Mouse (Mus musculus): ENCODE data around the gene Smarcd1. TPM values are rescaled to one million over a fixed set of nuclear protein-coding genes. Genes with fewer than 3 reads are reported as not detected.
"Not testable (repeated sequence)": the region's sequence is repeated elsewhere in the genome, so short reads cannot be mapped to it uniquely, and the experiment has no call there.

The Smarcd1 gene
- total RNA-seq, 2 experiments from 2014 or later: 126 to 129 TPM

DNA sequence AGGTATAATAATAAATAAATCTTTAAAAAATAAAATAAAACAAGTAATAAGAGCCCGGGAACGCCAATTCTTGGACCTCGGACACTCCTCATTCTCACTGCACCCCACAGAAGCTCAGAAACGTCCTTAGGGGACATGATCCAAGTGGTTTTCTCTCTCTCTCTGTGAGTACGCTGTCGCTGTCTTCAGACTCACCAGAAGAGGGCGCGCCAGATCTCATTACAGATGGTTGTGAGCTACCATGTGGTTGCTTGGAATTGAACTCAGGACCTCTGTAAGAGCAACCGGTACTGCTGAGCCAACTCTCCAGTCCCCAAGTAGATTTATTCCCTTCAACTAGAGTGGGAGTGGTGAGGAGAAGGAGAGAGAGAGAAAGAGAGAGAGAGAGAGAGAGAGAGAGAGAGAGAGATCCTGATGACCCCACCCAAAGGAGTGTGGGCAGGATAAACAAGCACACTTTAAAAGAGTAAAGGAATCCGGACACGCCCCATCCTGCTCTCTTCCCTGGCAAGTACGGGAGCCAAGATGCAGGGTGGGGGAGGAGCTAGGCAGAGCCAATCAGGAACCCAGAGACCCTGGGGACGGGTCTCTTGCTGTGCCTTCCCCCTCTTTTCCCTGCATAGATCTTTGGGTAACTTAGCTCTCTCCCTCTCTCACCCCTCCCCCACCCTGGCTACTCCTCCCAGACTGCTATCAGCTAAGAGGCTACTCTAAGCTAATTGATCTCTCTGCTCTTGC, 23.7 kb upstream of the Smarcd1 start:
- intact Hi-C loops (cut with DNase I): no loop called here
- no peak for DNase-seq (ENCODE audit: extremely low spot score in 1 of 2, low spot score in 2 of 2)

DNA sequence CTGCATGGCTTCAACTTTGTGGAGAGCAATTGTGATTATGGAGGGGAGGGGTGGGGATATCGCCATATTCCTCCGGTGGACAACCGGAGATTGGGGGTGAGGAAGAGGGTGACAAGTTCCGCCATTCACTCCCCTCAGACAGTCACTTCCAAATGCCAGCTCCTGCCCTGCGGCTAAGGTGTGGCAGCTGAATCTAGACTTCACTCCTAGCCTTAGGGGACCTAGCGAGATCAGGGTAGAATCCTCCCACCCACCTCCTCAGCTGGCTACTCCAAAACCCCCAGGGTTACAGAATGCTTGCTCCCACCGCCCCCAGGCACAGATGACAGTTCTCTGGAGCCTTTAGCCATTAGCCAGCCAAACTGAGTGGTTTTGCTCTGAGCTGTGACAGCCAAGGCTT, 22.9 kb upstream of the Smarcd1 start:
- DNase-seq (ENCODE audit: extremely low spot score in 1 of 2, low spot score in 2 of 2): no peak
- intact Hi-C loops (cut with DNase I): no loop called here

DNA sequence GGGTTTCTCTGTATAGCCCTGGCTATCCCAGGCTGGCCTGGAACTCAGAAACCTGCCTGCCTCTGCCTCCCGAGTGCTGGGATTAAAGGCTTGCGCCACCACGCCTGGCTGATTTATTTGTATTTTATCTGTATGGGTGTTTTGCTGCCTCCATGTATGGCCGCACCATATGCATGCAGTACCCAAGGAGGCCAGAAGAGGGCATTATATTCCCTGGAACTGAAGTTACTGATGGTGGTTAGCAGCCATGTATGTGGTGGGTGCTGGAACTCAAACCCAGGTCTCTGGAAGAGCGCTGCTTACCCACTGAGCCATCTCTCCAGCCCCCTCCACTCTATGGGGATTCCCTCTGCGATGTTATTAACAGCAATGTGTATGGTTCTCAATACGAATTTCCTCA, 19.0 kb upstream of the Smarcd1 start:
- no peak for DNase-seq (ENCODE audit: extremely low spot score in 1 of 2, low spot score in 2 of 2)

DNA sequence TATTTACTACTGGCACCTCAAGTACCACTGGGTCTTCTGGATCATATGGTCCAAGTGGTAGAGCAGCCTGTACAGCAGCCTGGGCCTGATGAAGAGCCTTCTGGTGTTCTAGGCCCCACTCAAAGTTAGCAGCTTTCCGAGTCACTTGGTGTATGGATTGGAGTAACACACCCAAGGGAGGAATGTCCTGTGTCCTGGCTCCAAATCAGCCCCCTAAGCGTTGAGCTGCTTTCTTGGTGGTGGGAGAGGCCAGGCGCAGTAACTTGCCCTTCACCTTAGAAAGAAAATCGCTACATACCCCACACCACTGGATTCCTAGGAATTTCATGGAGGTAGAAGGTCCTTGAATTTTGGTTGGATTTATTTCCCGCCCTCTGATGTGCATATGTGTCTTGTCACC, 17.8 kb upstream of the Smarcd1 start:
- intact Hi-C loops (cut with DNase I): no loop called here
- DNase-seq (ENCODE audit: extremely low spot score in 1 of 2, low spot score in 2 of 2): no peak

More for the DNA sequence above, 19.0 kb upstream of the Smarcd1 start:
- intact Hi-C loops (cut with DNase I): no loop called here

DNA sequence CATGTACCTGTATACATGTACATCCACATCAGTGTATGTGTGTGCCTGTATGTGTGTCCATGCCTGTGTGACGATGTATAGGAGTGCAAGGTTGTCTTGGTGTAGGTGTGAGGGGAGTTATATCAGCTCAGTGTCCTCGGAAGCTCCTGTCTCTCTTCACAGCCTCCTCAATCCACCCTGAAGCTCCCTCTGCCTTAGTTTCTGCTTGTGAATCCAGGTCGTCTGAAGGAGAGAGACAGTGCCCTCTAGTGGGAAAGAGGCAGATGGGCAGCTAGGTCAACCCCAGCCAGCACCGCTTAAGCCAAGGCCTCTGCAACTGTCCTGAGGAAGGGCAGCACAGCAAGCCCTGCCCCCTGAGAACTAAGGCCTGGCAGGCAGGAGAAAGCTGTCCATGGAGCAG, 13.2 kb upstream of the Smarcd1 start:
- DNase-seq (ENCODE audit: extremely low spot score in 1 of 2, low spot score in 2 of 2): peak in 1 of 2 experiments; percentile 59
- intact Hi-C loops (cut with DNase I): loop anchor here (5.0 kb wide), 2 partner anchors 91 to 191 kb away; no protein-coding TSS in a partner anchor

DNA sequence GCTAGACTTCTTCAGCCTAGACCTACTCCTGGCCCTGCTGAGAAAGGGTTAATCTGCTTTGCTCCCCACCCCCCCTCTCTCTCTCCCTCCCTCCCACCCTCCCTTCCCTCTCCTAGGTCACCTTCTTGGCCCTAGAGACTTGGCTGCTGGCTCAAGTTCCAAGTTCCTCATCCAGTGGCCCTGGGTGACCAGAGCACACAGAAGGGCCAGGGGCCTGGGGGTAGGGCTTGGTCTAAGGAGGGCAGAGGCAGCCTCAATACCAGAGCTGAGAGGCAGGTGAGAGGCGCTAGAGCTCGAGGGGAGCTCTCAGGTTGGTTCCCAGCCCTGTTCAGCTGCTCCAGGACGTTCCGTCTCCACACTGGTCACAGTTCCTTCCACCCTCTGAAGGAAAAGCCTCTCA, 11.0 kb upstream of the Smarcd1 start:
- intact Hi-C loops (cut with DNase I): no loop called here
- peak in 1 of 2 experiments; percentile 17 for DNase-seq (ENCODE audit: extremely low spot score in 1 of 2, low spot score in 2 of 2)

DNA sequence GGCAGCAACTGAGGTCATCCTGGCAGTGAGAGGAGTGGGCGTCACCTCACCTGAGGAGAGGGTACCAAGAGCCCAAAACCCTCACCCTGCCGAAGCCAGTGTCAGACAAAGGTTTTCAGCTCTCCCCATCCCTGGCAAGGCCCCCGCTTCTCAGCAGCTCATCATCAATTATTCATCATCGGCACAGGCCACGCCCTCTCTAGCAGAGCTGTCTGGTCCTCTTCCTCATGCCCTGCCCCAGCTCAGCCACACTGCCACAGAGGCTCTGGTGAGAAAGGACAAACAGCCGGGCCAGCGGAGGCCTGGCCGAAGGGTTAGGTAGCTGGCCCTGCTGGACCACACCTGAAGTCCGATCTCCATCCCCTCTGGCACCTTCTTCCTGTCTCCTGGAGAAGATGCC, 10.0 kb upstream of the Smarcd1 start:
- intact Hi-C loops (cut with DNase I): no loop called here
- DNase-seq (ENCODE audit: extremely low spot score in 1 of 2, low spot score in 2 of 2): peak in 1 of 2 experiments; percentile 21

DNA sequence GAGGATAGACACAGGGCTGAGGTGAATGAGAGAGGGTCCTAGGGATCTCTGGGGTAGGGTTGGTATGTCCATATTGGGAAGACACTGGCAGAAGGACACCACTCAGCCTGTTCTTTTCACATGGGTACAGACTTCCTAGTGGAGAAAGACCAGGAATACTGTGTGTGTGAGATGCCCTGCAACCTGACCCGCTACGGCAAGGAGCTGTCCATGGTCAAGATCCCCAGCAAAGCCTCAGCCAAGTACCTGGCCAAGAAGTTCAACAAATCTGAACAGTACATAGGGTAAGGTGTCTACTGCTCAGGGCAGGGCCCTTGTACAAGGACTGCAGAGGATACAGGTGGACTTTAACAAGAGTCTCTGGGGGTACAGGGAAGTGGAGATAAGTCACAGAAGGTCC, 4.6 kb upstream of the Smarcd1 start:
- intact Hi-C loops (cut with DNase I): no loop called here
- peak in 1 of 2 experiments; percentile 11 for DNase-seq (ENCODE audit: extremely low spot score in 1 of 2, low spot score in 2 of 2)

DNA sequence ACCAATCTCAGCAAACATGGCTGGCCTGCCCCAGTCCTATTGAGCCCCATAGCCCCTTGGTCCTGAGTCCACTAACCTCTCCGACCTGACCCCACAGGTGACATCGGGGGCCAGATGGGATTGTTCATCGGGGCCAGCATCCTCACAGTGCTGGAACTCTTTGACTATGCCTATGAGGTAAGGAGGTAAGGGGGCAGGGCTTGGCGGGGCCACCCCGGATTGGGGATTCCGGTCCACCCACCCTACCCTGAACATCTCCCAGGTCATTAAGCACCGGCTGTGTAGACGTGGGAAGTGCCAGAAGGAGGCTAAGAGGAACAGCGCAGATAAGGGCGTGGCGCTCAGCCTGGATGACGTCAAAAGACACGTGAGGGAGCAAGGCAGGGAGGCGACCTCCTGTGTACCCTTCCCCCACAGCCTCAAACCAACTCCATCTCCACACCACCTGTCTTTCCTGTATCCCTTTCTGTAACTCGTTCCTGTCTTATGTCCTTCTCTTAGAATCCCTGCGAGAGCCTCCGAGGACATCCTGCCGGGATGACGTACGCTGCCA, 3.3 kb upstream of the Smarcd1 start:
- DNase-seq (ENCODE audit: extremely low spot score in 1 of 2, low spot score in 2 of 2): no peak
- intact Hi-C loops (cut with DNase I): no loop called here

DNA sequence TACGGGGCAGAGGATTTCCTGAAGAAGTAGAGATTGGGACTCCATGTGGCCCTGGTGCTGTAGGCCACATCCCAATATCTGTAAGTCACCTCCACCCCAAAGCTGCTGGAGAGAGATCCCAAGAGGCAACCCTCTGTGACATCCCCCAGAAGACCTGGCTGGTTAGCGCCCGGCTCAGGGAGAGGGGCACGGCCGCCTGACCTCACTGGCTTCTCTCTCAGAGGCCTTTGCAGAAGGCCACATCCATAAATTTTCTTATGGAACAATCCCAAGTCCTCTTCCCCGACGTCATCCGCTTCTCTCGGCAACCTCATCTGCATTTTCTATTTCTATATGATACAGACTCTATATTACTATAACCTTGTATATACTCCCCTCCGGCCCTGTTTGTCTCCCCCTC, 2.2 kb upstream of the Smarcd1 start:
- DNase-seq (ENCODE audit: extremely low spot score in 1 of 2, low spot score in 2 of 2): no peak
- intact Hi-C loops (cut with DNase I): no loop called here

DNA sequence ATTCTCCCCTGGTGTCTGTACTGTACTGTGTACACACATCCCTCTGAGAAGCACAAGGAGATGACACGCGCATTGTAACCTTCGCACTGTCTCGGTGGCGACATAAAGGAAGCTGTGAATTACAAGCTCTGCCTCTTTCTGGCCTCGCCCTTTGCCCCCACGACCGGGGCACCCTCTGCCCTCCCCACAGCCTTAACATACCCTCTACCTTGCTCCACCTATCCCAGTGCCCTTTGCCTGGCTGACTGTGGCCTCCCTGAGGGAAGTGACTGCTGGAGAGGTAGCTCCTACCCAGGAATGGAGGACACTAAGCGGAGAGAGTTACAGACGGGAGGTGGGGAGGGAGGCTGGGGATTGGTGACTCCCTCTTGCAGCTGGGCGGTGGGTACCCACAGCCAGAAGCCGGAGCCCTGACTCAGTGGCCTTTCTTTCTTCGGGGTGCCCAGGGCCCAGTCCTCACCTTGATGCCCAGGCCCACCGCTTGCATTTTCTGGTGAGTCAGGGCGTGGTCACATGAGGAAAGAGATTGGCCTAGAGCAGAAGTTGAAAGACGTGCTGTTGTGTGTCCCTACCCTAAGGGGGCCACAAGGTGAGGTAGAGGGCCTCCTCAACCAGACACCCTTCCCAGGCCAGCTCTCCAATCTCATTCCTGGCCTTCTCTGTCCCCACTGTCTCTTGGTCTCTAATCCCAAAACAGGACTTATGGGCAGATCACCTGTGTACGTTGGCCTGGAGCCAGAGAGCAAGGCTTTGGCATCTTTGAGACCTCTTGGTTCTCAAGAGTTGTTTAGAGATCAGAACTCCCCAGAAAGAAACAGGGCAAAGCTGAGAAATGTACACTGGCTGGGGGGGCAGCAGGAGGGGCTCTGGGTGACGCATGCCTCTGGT, 1.5 kb upstream of the Smarcd1 start:
- DNase-seq (ENCODE audit: extremely low spot score in 1 of 2, low spot score in 2 of 2): no peak
- intact Hi-C loops (cut with DNase I): no loop called here

DNA sequence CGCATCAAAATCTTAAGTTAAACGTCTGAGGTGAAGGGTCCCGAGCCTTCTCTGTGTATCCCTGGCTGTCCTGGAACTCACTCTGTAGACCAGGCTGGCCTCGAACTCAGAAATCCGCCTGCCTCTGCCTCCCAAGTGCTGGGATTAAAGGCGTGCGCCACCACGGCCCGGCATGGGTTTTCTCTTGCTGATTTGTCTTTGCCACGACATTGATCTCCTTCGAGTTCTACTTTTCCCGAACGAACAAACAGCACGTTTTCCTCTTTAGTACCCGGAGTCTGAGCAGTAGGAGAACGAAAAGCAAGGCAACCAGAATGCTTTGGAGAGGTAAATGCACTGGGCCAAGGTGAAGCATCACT, 310 bp upstream of the Smarcd1 start:
- intact Hi-C loops (cut with DNase I); DNase-seq (ENCODE audit: extremely low spot score in 1 of 2, low spot score in 2 of 2): not testable (repeated sequence)

DNA sequence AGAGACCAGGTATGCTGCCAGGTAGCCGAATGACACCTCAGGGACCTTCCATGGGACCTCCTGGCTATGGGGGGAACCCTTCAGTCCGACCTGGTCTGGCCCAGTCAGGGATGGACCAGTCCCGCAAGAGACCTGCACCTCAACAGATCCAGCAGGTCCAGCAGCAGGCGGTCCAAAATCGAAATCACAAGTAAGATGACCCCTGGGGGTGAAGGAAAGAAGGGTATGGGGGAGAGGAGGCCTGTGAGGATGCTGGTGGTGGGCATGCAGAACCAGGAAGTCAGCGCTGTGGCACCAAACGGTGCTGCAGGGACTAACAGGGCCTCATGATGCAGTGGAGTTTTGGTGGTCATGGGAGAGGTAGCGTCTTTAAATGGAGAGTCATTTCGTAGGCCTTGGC, 1.2 kb downstream of the Smarcd1 start:
- intact Hi-C loops (cut with DNase I): no loop called here
- no peak for DNase-seq (ENCODE audit: extremely low spot score in 1 of 2, low spot score in 2 of 2)

DNA sequence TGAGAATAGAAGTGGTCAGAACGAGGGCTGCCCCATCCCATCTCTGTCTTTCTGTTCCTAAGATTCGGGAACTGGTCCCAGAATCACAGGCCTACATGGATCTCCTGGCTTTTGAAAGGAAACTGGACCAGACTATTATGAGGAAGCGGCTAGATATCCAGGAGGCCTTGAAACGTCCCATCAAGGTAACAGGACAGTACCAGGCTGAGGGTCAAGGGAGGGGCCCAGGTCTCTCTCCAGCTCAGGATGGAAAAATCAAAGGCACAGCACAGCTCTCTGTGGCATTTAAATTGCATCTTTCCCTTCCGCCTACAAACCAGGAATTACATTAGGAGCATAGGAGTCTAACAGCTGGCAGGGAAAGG, 1.7 kb downstream of the Smarcd1 start:
- no peak for DNase-seq (ENCODE audit: extremely low spot score in 1 of 2, low spot score in 2 of 2)
- intact Hi-C loops (cut with DNase I): no loop called here

DNA sequence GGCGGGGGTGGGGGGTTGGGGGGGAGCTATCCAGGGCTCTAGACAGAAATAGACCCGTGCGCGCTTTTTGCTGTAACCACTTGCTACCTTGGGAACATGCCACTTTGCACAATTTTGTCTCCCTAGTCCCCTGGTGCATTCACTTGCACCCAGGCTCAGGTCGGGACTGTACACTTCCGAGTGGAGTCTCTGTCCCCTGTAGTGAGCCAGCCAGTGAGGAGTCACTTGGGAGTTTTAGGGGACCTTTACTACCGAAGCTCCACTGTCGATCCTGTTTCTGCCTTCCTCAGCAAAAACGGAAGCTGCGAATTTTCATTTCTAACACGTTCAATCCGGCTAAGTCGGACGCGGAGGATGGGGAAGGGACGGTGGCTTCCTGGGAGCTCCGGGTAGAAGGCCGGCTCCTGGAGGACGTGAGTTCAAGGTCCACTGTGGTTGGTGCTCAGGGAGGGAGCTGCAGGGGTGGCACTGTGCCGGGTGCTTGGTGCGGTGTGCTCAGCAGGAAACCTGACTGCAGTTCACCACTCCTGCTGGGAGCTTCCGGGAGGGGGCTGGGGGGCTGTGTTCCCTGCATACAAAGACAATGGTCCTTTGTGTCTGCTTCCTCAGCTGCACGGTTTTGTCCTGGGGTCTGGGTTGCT, 2.2 kb downstream of the Smarcd1 start:
- intact Hi-C loops (cut with DNase I): no loop called here
- peak in 1 of 2 experiments; percentile 77 for DNase-seq (ENCODE audit: extremely low spot score in 1 of 2, low spot score in 2 of 2)

DNA sequence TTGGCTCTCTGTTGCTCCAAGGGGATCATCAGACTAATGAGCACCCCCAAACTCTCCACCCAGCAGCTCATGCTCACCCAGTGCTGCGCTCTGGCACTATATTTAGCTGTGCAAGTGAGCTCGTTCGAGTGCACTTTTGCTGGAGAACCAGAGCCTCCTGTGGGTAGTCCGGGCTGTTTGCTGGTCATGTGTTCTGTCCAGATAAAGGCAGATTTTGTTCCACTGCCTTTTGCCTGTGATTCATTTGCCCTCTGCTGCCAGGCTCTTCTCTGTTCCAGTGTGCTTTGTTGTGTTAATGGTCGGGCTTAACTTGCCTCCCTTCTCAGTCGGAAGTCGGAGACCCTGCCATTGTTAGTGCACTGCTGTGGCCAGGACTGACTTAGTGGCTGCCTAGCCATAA, 3.0 kb downstream of the Smarcd1 start:
- intact Hi-C loops (cut with DNase I): no loop called here
- DNase-seq (ENCODE audit: extremely low spot score in 1 of 2, low spot score in 2 of 2): no peak

DNA sequence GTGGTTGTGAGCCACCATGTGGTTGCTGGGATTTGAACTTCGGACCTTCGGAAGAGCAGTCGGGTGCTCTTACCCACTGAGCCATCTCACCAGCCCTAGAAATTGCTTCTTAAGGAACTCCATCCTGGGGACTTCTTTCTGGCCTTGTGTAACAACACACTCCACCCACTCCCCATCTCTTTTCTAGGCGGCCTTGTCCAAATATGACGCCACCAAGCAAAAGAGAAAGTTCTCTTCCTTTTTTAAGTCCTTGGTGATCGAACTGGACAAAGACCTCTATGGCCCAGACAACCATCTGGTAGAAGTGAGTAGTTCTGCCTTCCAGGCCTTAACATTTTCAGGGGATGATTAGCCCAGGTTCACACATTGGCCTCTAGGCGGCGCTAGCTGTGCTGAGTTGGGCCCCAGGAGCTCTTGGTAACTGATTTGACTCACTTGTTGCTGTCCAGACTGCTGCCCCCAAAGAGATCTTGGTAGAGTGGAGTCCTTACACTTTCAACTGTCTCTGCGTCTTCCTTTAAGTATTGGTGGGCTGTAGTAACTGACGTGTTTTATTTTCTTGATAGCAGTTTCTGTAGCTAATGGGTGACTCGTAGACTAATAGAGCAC, 3.6 kb downstream of the Smarcd1 start, which contains the start of gene Gm17349:
Gm17349 (minus strand) TSS at position 51 of the 609 bp plus-strand sequence.
- intact Hi-C loops (cut with DNase I): no loop called here
- DNase-seq (ENCODE audit: extremely low spot score in 1 of 2, low spot score in 2 of 2): peak in 1 of 2 experiments; percentile 69

DNA sequence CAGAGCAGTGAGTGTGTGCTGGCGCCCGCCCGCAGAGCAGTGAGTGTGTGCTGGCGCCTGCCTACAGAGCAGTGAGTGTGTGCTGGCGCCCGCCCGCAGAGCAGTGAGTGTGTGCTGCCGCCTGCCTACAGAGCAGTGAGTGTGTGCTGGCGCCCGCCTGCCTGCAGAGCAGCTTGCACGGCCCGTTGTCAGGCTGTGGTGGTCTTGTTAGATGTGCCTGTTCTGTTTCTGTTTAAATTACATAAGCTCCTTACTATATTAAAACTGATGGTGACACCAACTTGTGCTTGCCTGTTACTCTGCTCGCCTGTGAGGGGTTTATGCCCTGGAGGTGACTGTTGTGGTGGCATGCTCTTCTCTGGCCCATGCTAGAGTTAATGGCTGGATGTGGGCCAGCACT, 6.2 kb downstream of the Smarcd1 start:
- intact Hi-C loops (cut with DNase I): no loop called here
- no peak for DNase-seq (ENCODE audit: extremely low spot score in 1 of 2, low spot score in 2 of 2)
